Mouse (Mus musculus) myocyte (in vitro differentiated cells): ENCODE results near the gene Parp3. TPM values are rescaled to one million over a fixed set of nuclear protein-coding genes. Genes with fewer than 3 reads are reported as not detected.

Experiments
- H3K27me3 ChIP-seq: one replicate; pipeline ENCODE4 v1.6.1; 2011; ENCODE audit not compliant: control insufficient read depth, insufficient read depth, insufficient read length
- H3K36me3 ChIP-seq: one replicate; pipeline ENCODE4 v1.6.1; 2011; ENCODE audit not compliant: control insufficient read depth, insufficient read depth
- H3K4me2 ChIP-seq: one replicate; pipeline ENCODE4 v1.6.1; 2011; ENCODE audit warnings: low read depth, control low read depth
- H3K4me3 ChIP-seq: one replicate; pipeline ENCODE4 v1.5.1; 2011; ENCODE audit warnings: mild to moderate bottlenecking, control low read depth, moderate library complexity
- H3K79me2 ChIP-seq: one replicate; pipeline ENCODE4 v1.6.1; 2011; ENCODE audit not compliant: control insufficient read depth, insufficient read depth
- H3ac ChIP-seq: one replicate; pipeline ENCODE4 v1.6.1; 2011; ENCODE audit not compliant: control insufficient read depth, insufficient read length
- CEBPB ChIP-seq: IDR thresholded peaks from 2 replicates; pipeline ENCODE4 v1.6.1; 2011; ENCODE audit warnings: mild to moderate bottlenecking, moderate library complexity; ENCODE audit not compliant: poor library complexity, insufficient read depth, severe bottlenecking
- E2F4 ChIP-seq: IDR thresholded peaks from one replicate; pipeline ENCODE4 v1.6.1; 2011; ENCODE audit warnings: mild to moderate bottlenecking, control low read depth, moderate library complexity; ENCODE audit not compliant: insufficient read depth
- MAX ChIP-seq: IDR thresholded peaks from one replicate; pipeline ENCODE4 v1.6.1; 2011; ENCODE audit warnings: low read depth, mild to moderate bottlenecking, control low read depth
- MYOD1 ChIP-seq, 3 experiments: IDR thresholded peaks; one replicate each; pipeline ENCODE4 v1.6.1; 2011; ENCODE audit warnings: control low read depth in 2 of 3, low read depth in 2 of 3, mild to moderate bottlenecking in 2 of 3, moderate library complexity in 1 of 3; ENCODE audit not compliant: insufficient read length in 2 of 3, control insufficient read depth in 1 of 3
- MYOG ChIP-seq, 3 experiments: IDR thresholded peaks; one replicate each; pipeline ENCODE4 v1.6.1; 2011; ENCODE audit warnings: control low read depth in 2 of 3, low read depth in 2 of 3, mild to moderate bottlenecking in 2 of 3; ENCODE audit not compliant: insufficient read length in 2 of 3, control insufficient read depth in 1 of 3, insufficient read depth in 1 of 3
- POLR2A ChIP-seq: IDR thresholded peaks from one replicate; pipeline ENCODE4 v1.6.1; 2011; ENCODE audit warnings: low read depth, mild to moderate bottlenecking, control low read depth, moderate library complexity; ENCODE audit not compliant: insufficient read length
- POLR2AphosphoS2 ChIP-seq: IDR thresholded peaks from one replicate; pipeline ENCODE4 v1.6.1; 2011; ENCODE audit warnings: low read depth, control low read depth; ENCODE audit not compliant: insufficient read length
- REST ChIP-seq: IDR thresholded peaks from one replicate; pipeline ENCODE4 v1.6.1; 2011; ENCODE audit warnings: mild to moderate bottlenecking, control low read depth, moderate library complexity; ENCODE audit not compliant: insufficient read depth, insufficient read length
- SRF ChIP-seq: IDR thresholded peaks from one replicate; pipeline ENCODE4 v1.6.1; 2011; ENCODE audit warnings: low read depth; ENCODE audit not compliant: control insufficient read depth, insufficient read length
- TCF12 ChIP-seq: IDR thresholded peaks from one replicate; pipeline ENCODE4 v1.6.1; 2011; ENCODE audit warnings: mild to moderate bottlenecking, control low read depth; ENCODE audit not compliant: poor library complexity, insufficient read depth, severe bottlenecking
- TCF3 ChIP-seq: IDR thresholded peaks from one replicate; pipeline ENCODE4 v1.6.1; 2011; ENCODE audit warnings: low read depth, control low read depth; ENCODE audit not compliant: insufficient read length
- USF1 ChIP-seq: IDR thresholded peaks from one replicate; pipeline ENCODE4 v1.6.1; 2011; ENCODE audit warnings: low read depth, mild to moderate bottlenecking, control low read depth, moderate library complexity
- polyA plus RNA-seq: library from polyadenylated mRNA; unstranded; fragments of >200 nt; fragmentation: generic; extraction: Trizol; gene quantifications from one replicate; pipeline ENCODE4 v1.2.1, GENCODE M21; 2012; ENCODE audit warnings: missing spikeins

Gene Parp3
- polyA plus RNA-seq, 1 experiment, result 66.1 TPM

- H3K27me3 ChIP-seq, result no peaks in the 10 kb centered on the region
- H3K79me2 ChIP-seq, result no peaks in the 10 kb centered on the region
- H3ac ChIP-seq, result no peak overlapping the region
- TF ChIP-seq MYOG (IDR thresholded peaks at IDR 0.05; ENCODE audit: control insufficient read depth in 1 of 3, insufficient read depth in 1 of 3, insufficient read length in 2 of 3, low read depth in 2 of 3) (no peak), POLR2A (no peak), REST (no peak), TCF12 (no peak), MYOD1 (IDR thresholded peaks at IDR 0.05; ENCODE audit: control insufficient read depth in 1 of 3, insufficient read length in 2 of 3, low read depth in 2 of 3) (no peak)
- H3K4me3 ChIP-seq, result no peak overlapping the region
- no peak overlapping the region for H3K4me2 ChIP-seq
- peaks cover 4% of the 10 kb centered on the region for H3K36me3 ChIP-seq
Observed at GRCm38 (mm10) chr9:106485076-106485475, 8.3 kb upstream of the Parp3 start.

DNA sequence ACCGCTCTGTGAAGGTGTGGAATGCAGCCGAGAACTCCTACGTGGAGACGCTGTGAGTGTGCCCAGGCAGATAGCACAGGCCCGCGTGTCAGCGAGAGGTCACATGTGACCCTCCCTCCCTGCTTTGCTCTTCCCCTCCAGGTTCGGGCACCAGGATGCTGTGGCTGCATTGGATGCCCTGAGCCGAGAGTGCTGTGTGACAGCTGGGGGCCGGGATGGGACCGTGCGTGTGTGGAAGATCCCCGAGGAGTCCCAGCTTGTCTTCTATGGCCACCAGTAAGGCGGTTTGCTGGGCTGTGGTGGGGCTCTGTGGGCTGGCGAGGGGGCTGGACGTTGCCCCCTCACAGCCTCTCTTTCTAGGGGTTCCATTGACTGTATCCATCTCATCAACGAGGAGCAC lies 6.9 kb upstream of the Parp3 start:
- TF ChIP-seq REST (no peak), MYOD1 (IDR thresholded peaks at IDR 0.05; ENCODE audit: control insufficient read depth in 1 of 3, insufficient read length in 2 of 3, low read depth in 2 of 3) (no peak), MYOG (IDR thresholded peaks at IDR 0.05; ENCODE audit: control insufficient read depth in 1 of 3, insufficient read depth in 1 of 3, insufficient read length in 2 of 3, low read depth in 2 of 3) (no peak), POLR2AphosphoS2 (no peak), CEBPB (no peak), POLR2A (no peak), TCF3 (no peak), USF1 (no peak), E2F4 (no peak), MAX (no peak), TCF12 (no peak)
- no peak overlapping the region for H3K4me2 ChIP-seq
- peaks cover 3% of the 10 kb centered on the region for H3K79me2 ChIP-seq
- H3ac ChIP-seq, result no peak overlapping the region
- H3K4me3 ChIP-seq, result no peak overlapping the region
- peaks cover 5% of the 10 kb centered on the region for H3K36me3 ChIP-seq
- no peaks in the 10 kb centered on the region for H3K27me3 ChIP-seq

DNA sequence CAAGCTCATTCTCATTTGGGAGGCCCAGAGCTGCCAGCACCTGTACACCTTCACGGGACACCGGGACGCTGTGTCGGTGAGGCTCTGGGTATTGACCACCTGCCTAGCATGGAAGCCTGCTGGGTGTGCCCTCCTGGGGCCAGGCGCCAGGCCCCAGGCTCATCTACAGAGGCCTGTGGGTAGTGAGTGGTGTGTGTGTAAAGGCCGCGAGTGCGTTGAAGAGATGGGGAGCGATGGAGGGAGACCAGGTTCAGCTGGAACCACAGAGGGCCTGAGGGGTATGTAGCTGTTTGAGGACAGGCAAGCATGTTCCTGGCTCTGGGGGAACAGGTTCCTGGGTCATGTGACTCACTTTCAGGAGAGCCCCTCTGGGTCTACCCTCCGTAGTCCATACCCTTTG lies 6.4 kb upstream of the Parp3 start:
- Histone ChIP-seq H3K36me3 (peaks cover 5% of the 10 kb centered on the region), H3K27me3 (no peaks in the 10 kb centered on the region), H3K79me2 (peaks cover 3% of the 10 kb centered on the region), H3K4me3 (no peak overlapping the region), H3ac (no peak overlapping the region), H3K4me2 (no peak overlapping the region)
- TF ChIP-seq CEBPB (no peak), MAX (no peak), MYOD1 (IDR thresholded peaks at IDR 0.05; ENCODE audit: control insufficient read depth in 1 of 3, insufficient read length in 2 of 3, low read depth in 2 of 3) (no peak), MYOG (IDR thresholded peaks at IDR 0.05; ENCODE audit: control insufficient read depth in 1 of 3, insufficient read depth in 1 of 3, insufficient read length in 2 of 3, low read depth in 2 of 3) (no peak), E2F4 (no peak), POLR2AphosphoS2 (no peak), SRF (no peak), TCF3 (no peak), POLR2A (no peak), REST (no peak), USF1 (no peak), TCF12 (no peak)

DNA sequence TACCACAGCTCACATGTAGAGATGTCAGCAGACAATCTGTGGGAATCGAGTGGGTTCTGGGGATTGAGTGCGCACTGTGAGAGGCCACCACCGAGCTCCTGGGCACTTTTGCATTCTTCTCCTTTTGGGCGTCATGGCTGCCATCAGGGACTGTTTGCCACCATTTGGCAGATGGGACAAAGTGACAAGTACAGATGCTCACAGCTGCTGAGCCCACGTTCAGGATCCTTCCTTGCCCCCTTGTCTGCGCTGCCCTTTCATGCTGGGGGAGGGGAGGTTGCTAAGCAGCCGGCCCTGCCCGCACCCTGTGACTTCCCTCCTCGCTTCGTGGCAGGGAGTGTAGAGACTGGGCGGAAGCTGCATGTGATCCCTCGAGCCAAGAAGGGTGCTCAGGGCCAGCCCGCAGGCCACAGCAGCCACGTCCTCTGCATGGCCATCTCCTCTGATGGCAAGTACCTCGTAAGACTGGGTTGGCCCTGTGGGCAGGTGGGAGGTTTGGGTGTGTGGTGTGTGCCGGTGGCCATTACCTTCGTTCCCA lies 5.9 kb upstream of the Parp3 start:
- no peak overlapping the region for H3ac ChIP-seq
- no peak overlapping the region for H3K4me2 ChIP-seq
- peaks cover 3% of the 10 kb centered on the region for H3K79me2 ChIP-seq
- no peak overlapping the region for H3K4me3 ChIP-seq
- peaks cover 5% of the 10 kb centered on the region for H3K36me3 ChIP-seq
- no peaks in the 10 kb centered on the region for H3K27me3 ChIP-seq
- TF ChIP-seq TCF3, result no peak

- no peak for TF ChIP-seq USF1
- no peak for TF ChIP-seq MYOD1 (IDR thresholded peaks at IDR 0.05; ENCODE audit: control insufficient read depth in 1 of 3, insufficient read length in 2 of 3, low read depth in 2 of 3)
- no peak for TF ChIP-seq SRF
- no peak for TF ChIP-seq TCF12
- Histone ChIP-seq H3K4me3 (no peak overlapping the region), H3K36me3 (peaks cover 5% of the 10 kb centered on the region), H3K79me2 (peaks cover 3% of the 10 kb centered on the region), H3K4me2 (no peak overlapping the region), H3K27me3 (no peaks in the 10 kb centered on the region), H3ac (no peak overlapping the region)
Observed at GRCm38 (mm10) chr9:106481676-106482075, 4.9 kb upstream of the Parp3 start.
